8 mouse cellular contexts compared by ENCODE assay signal in genomic region chr4:117125348-117125909, GRCm38 (mm10). TPM values are rescaled to one million over a fixed set of nuclear protein-coding genes. Genes with fewer than 3 reads are reported as not detected.
A peak's percentile ranks its signal among the peaks of the same experiment; 100 is the strongest.
DNase-seq lines count a peak whose midpoint lies in the region; ATAC-seq and TF ChIP-seq lines count a peak whose summit lies in the region.

TSS of gene Btbd19 (minus strand) at chr4:117125725.

- H3K4me3 ChIP-seq in forebrain, embryonic 15.5 days = no peak within 1 kb of the TSS
- H3K4me3 ChIP-seq in heart, postnatal 0 days (ENCODE audit: low read depth, low read length) = no peak within 1 kb of the TSS
- H3K4me3 ChIP-seq in liver, embryonic 13.5 days (replicated peaks) = no peak within 1 kb of the TSS
- H3K4me3 ChIP-seq in neural tube, embryonic 11.5 days (ENCODE audit: low read depth, low read length) = no peak within 1 kb of the TSS

- no peaks in the 10 kb centered on the region for H3K36me3 ChIP-seq in forebrain, embryonic 15.5 days
- H3K36me3 ChIP-seq in heart, postnatal 0 days (replicated peaks; ENCODE audit: control insufficient read depth, insufficient read depth, low read length) = 0 out of 2 replicates have a peak, but pooled peaks cover 8% of the 10 kb centered on the region
- peaks cover 12% of the 10 kb centered on the region; the same call in 1 of the 2 replicates for H3K36me3 ChIP-seq in liver, embryonic 13.5 days
- H3K36me3 ChIP-seq in neural tube, embryonic 11.5 days (ENCODE audit: control insufficient read depth, insufficient read depth, low read length) = peaks cover 3% of the 10 kb centered on the region

- no peak for TF ChIP-seq EP300 in heart, postnatal 0 days (IDR thresholded peaks at IDR 0.05; ENCODE audit: low read depth)

- DNase-seq in urinary bladder, adult 2 months (ENCODE audit: low spot score) = no peak
- DNase-seq in urinary bladder, postnatal 10 days (ENCODE audit: low spot score) = no peak
- DNase-seq in heart, postnatal 0 days (ENCODE audit: low spot score) = peak; percentile 62
- peak; percentile 67 to 79 for DNase-seq in kidney, postnatal 25 days
- no peak for DNase-seq in liver, embryonic 13.5 days
- DNase-seq in neural tube, embryonic 11.5 days (ENCODE audit: low spot score) = peak; percentile 58
- no peak for DNase-seq in thymus, postnatal 0 days (ENCODE audit: low spot score)

- peak within 1 kb of the TSS; percentile 14; the same call in 1 of the 2 replicates for H3K9ac ChIP-seq in forebrain, embryonic 15.5 days (replicated peaks)
- peak within 1 kb of the TSS; percentile 31 for H3K9ac ChIP-seq in heart, postnatal 0 days (replicated peaks; ENCODE audit: low read depth, low read length)
- H3K9ac ChIP-seq in liver, embryonic 13.5 days = peak within 1 kb of the TSS; percentile 48
- peak within 1 kb of the TSS; percentile 56 for H3K9ac ChIP-seq in neural tube, embryonic 11.5 days (ENCODE audit: low read length)

- WGBS in forebrain, embryonic 15.5 days = 21% methylated on average over 8 of the region's 8 CpGs
- WGBS in heart, postnatal 0 days = 41% methylated on average over 8 of the region's 8 CpGs
- 33% methylated on average over 8 of the region's 8 CpGs for WGBS in liver, embryonic 13.5 days (ENCODE audit: insufficient replicate concordance)
- 32% methylated on average over 8 of the region's 8 CpGs for WGBS in neural tube, embryonic 11.5 days

- ATAC-seq in forebrain, embryonic 15.5 days (replicated peaks) = peak; percentile 26
- ATAC-seq in heart, postnatal 0 days (ENCODE audit: insufficient read depth, low read depth) = peak; percentile 49
- ATAC-seq in liver, embryonic 13.5 days (ENCODE audit: low read depth) = no peak
- ATAC-seq in neural tube, embryonic 11.5 days (ENCODE audit: insufficient read depth, low FRiP score, low TSS enrichment) = peak; percentile 43; the same call in 1 of the 2 replicates

- peaks cover 21% of the 10 kb centered on the region for H3K4me1 ChIP-seq in forebrain, embryonic 15.5 days
- H3K4me1 ChIP-seq in heart, postnatal 0 days (ENCODE audit: control insufficient read depth, insufficient read depth) = 0 out of 2 replicates have a peak, but pooled peaks cover 6% of the 10 kb centered on the region
- H3K4me1 ChIP-seq in liver, embryonic 13.5 days (replicated peaks) = peaks cover 45% of the 10 kb centered on the region
- H3K4me1 ChIP-seq in neural tube, embryonic 11.5 days (ENCODE audit: control insufficient read depth, insufficient read depth, low read length) = peaks cover 22% of the 10 kb centered on the region

- TF ChIP-seq CTCF in heart, postnatal 0 days (IDR thresholded peaks at IDR 0.05; ENCODE audit: low read depth) = no peak

- no peaks in the 10 kb centered on the region for H3K27me3 ChIP-seq in forebrain, embryonic 15.5 days
- no peaks in the 10 kb centered on the region for H3K27me3 ChIP-seq in heart, postnatal 0 days (ENCODE audit: control insufficient read depth, insufficient read depth, low read length)
- no peaks in the 10 kb centered on the region for H3K27me3 ChIP-seq in liver, embryonic 13.5 days
- H3K27me3 ChIP-seq in neural tube, embryonic 11.5 days (ENCODE audit: control insufficient read depth, insufficient read depth, low read length) = no peaks in the 10 kb centered on the region

- H3K27ac ChIP-seq in forebrain, embryonic 15.5 days (replicated peaks) = peak within 1 kb of the TSS; percentile 78
- H3K27ac ChIP-seq in heart, postnatal 0 days (ENCODE audit: low read depth) = peak within 1 kb of the TSS; percentile 97
- H3K27ac ChIP-seq in liver, embryonic 13.5 days = peak within 1 kb of the TSS; percentile 67
- H3K27ac ChIP-seq in neural tube, embryonic 11.5 days (ENCODE audit: low read depth, low read length) = peak within 1 kb of the TSS; percentile 72

- no peaks in the 10 kb centered on the region for H3K9me3 ChIP-seq in forebrain, embryonic 15.5 days
- H3K9me3 ChIP-seq in heart, postnatal 0 days (replicated peaks; ENCODE audit: control insufficient read depth, low read length) = no peaks in the 10 kb centered on the region
- no peaks in the 10 kb centered on the region for H3K9me3 ChIP-seq in liver, embryonic 13.5 days (replicated peaks)
- no peaks in the 10 kb centered on the region for H3K9me3 ChIP-seq in neural tube, embryonic 11.5 days (ENCODE audit: control insufficient read depth, low read length)

- H3K4me2 ChIP-seq in forebrain, embryonic 15.5 days (replicated peaks) = no peak within 1 kb of the TSS
- peak within 1 kb of the TSS; percentile 31 for H3K4me2 ChIP-seq in heart, postnatal 0 days (ENCODE audit: low read depth, low read length)
- peak within 1 kb of the TSS; percentile 41 for H3K4me2 ChIP-seq in liver, embryonic 13.5 days
- no peak within 1 kb of the TSS for H3K4me2 ChIP-seq in neural tube, embryonic 11.5 days (ENCODE audit: low read depth)

RNA-seq across cellular contexts. Expression of gene Btbd19, which starts in this region (rescaled TPM):
- polyA plus RNA-seq in urinary bladder, adult 2 months (2012; rRNA removed) = 13.0 and 19.4 TPM in 2 replicates
- 4.4 and 4.6 TPM in 2 replicates for polyA plus RNA-seq in forebrain, embryonic 15.5 days (2015; fragmentation: Nextera tagmentation; extraction: Ambion mirVana)
- total RNA-seq in heart, postnatal 0 days (2014; rRNA removed; ENCODE audit: low replicate concordance) = 7.4 and 8.6 TPM in 2 replicates
- polyA plus RNA-seq in heart, postnatal 0 days (2015; fragmentation: Nextera tagmentation; extraction: Ambion mirVana) = 2.7 and 2.8 TPM in 2 replicates
- polyA plus RNA-seq in liver, embryonic 13.5 days (2015; fragmentation: Nextera tagmentation; extraction: Ambion mirVana) = 5.5 and 5.6 TPM in 2 replicates
- 3.4 and 4.0 TPM in 2 replicates for polyA plus RNA-seq in neural tube, embryonic 11.5 days (2014; fragmentation: Nextera tagmentation; extraction: Ambion mirVana)
- 15.7 and 19.2 TPM in 2 replicates for polyA plus RNA-seq in thymus, postnatal 0 days (2015; fragmentation: Nextera tagmentation; extraction: Ambion mirVana)

Comparison
In these comparisons a context has a peak if more than half of its experiments do, and no peak if none do; other contexts are left out.
1. DNase-seq: peak in heart, postnatal 0 days (single experiment), kidney, postnatal 25 days (2 of 2) and neural tube, embryonic 11.5 days (single experiment); none in urinary bladder, adult 2 months (single experiment), urinary bladder, postnatal 10 days (single experiment), liver, embryonic 13.5 days (single experiment) and thymus, postnatal 0 days (single experiment).
2. H3K4me2 ChIP-seq: peak in heart, postnatal 0 days (single experiment) and liver, embryonic 13.5 days (single experiment); none in forebrain, embryonic 15.5 days (single experiment) and neural tube, embryonic 11.5 days (single experiment).
3. Peak in every context shown above with its lines, with median percentiles within 50 percentile points of each other: H3K27ac ChIP-seq and H3K9ac ChIP-seq.